Comparison of ENCODE assay signal across 16 mouse cellular contexts in genomic region chrX:99336616-99337553, GRCm38 (mm10).
DNase-seq lines count a peak whose midpoint lies in the region; ATAC-seq and TF ChIP-seq lines count a peak whose summit lies in the region.
"Had no signal": no experiment of that assay in that cellular context is flagged by ENCODE, and none has a peak within 500 bp of the region (broad histone marks: within the 10 kb centered on the region; RNA-seq: fewer than 3 reads in every experiment).

No protein-coding gene starts in this region.

- no peak for TF ChIP-seq EP300 in lung, postnatal 0 days (IDR thresholded peaks at IDR 0.05)

- H3K4me2 ChIP-seq in hindbrain, embryonic 11.5 days (replicated peaks; ENCODE audit: low read depth, low read length), result no peak overlapping the region
- H3K4me2 ChIP-seq in lung, embryonic 15.5 days, result no peak overlapping the region
- no peak overlapping the region for H3K4me2 ChIP-seq in lung, postnatal 0 days (replicated peaks; ENCODE audit: low read depth, low read length)

- H3K9ac ChIP-seq in hindbrain, embryonic 11.5 days (ENCODE audit: low read depth, low read length), result no peak overlapping the region
- H3K9ac ChIP-seq in lung, embryonic 15.5 days, result no peak overlapping the region
- H3K9ac ChIP-seq in lung, postnatal 0 days (replicated peaks; ENCODE audit: low read depth), result no peak overlapping the region

- H3K36me3 ChIP-seq in hindbrain, embryonic 10.5 days, result no peaks in the 10 kb centered on the region
- H3K36me3 ChIP-seq in hindbrain, embryonic 11.5 days (ENCODE audit: control insufficient read depth, insufficient read depth, low read length), result no peaks in the 10 kb centered on the region
- H3K36me3 ChIP-seq in lung, embryonic 15.5 days, result no peaks in the 10 kb centered on the region
- no peaks in the 10 kb centered on the region for H3K36me3 ChIP-seq in lung, postnatal 0 days (ENCODE audit: insufficient read depth, low read length)
- H3K36me3 ChIP-seq: G1E had no signal

- DNase-seq in hindbrain, embryonic 10.5 days (ENCODE audit: low spot score), result no peak
- DNase-seq in hindbrain, embryonic 11.5 days (ENCODE audit: low spot score), result no peak
- DNase-seq in lung, postnatal 0 days (ENCODE audit: low spot score), result no peak
- DNase-seq in embryo, embryonic 11 days, result peak; percentile 60
- DNase-seq in forelimb bud, embryonic 11.5 days (ENCODE audit: low read depth, low spot score), result peak; percentile 66
- DNase-seq in liver, result no peak
- no peak for DNase-seq in cerebellum, postnatal 4 days (ENCODE audit: low spot score in 2 of 2)
- DNase-seq: adrenal gland, postnatal 14 days; cerebellum, adult 9-10 months; gastrocnemius, postnatal 25 days; right cerebral cortex, postnatal 25 days; thymus, adult 18-20 months had no signal

- WGBS in hindbrain, embryonic 10.5 days, result 49% methylated on average over 8 of the region's 8 CpGs
- WGBS in hindbrain, embryonic 11.5 days, result 45% methylated on average over 8 of the region's 8 CpGs
- WGBS in lung, embryonic 15.5 days, result 43% methylated on average over 8 of the region's 8 CpGs
- 59% methylated on average over 8 of the region's 8 CpGs for WGBS in lung, postnatal 0 days

- no peaks in the 10 kb centered on the region for H3K9me3 ChIP-seq in hindbrain, embryonic 10.5 days
- no peaks in the 10 kb centered on the region for H3K9me3 ChIP-seq in hindbrain, embryonic 11.5 days (ENCODE audit: control insufficient read depth, low read length)
- no peaks in the 10 kb centered on the region for H3K9me3 ChIP-seq in lung, embryonic 15.5 days
- no peaks in the 10 kb centered on the region for H3K9me3 ChIP-seq in lung, postnatal 0 days (ENCODE audit: low read length)
- H3K9me3 ChIP-seq: G1E had no signal

- peak overlapping the region; percentile 59 for H3K27ac ChIP-seq in hindbrain, embryonic 10.5 days
- no peak overlapping the region for H3K27ac ChIP-seq in hindbrain, embryonic 11.5 days (ENCODE audit: low read depth, low read length)
- H3K27ac ChIP-seq in lung, embryonic 15.5 days, result no peak overlapping the region
- no peak overlapping the region for H3K27ac ChIP-seq in lung, postnatal 0 days (ENCODE audit: low read length)
- H3K27ac ChIP-seq: left cerebral cortex, adult 2 months had no signal

- ATAC-seq in hindbrain, embryonic 11.5 days (ENCODE audit: low FRiP score), result no peak
- ATAC-seq in lung, embryonic 15.5 days (ENCODE audit: borderline replicate concordance, extremely low read depth, low FRiP score, low TSS enrichment), result peak; percentile 47; the same call in 1 of the 2 replicates
- no peak for ATAC-seq in lung, postnatal 0 days
- ATAC-seq: hindbrain, embryonic 16.5 days had no signal

- TF ChIP-seq CTCF in lung, postnatal 0 days (IDR thresholded peaks at IDR 0.05), result no peak

- peaks cover 42% of the 10 kb centered on the region for H3K4me1 ChIP-seq in hindbrain, embryonic 10.5 days (replicated peaks)
- no peaks in the 10 kb centered on the region for H3K4me1 ChIP-seq in hindbrain, embryonic 11.5 days (replicated peaks; ENCODE audit: control insufficient read depth, insufficient read depth, low read length)
- peaks cover 23% of the 10 kb centered on the region for H3K4me1 ChIP-seq in lung, embryonic 15.5 days
- H3K4me1 ChIP-seq in lung, postnatal 0 days (ENCODE audit: insufficient read depth, low read depth, low read length), result no peaks in the 10 kb centered on the region

- H3K4me3 ChIP-seq in hindbrain, embryonic 10.5 days, result no peak overlapping the region
- H3K4me3 ChIP-seq in hindbrain, embryonic 11.5 days (ENCODE audit: low read depth, low read length), result no peak overlapping the region
- no peak overlapping the region for H3K4me3 ChIP-seq in lung, embryonic 15.5 days
- no peak overlapping the region for H3K4me3 ChIP-seq in lung, postnatal 0 days (ENCODE audit: low read depth, low read length)
- H3K4me3 ChIP-seq: left cerebral cortex, adult 2 months had no signal

- H3K27me3 ChIP-seq in hindbrain, embryonic 10.5 days (ENCODE audit: insufficient read depth, poor library complexity, severe bottlenecking), result peaks cover 91% of the 10 kb centered on the region
- peaks cover 9% of the 10 kb centered on the region; the same call in 1 of the 2 replicates for H3K27me3 ChIP-seq in hindbrain, embryonic 11.5 days (ENCODE audit: control insufficient read depth, insufficient read depth, low read length)
- no peaks in the 10 kb centered on the region; the same call in 1 of the 2 replicates for H3K27me3 ChIP-seq in lung, embryonic 15.5 days
- H3K27me3 ChIP-seq in lung, postnatal 0 days (replicated peaks; ENCODE audit: insufficient read depth, low read length), result no peaks in the 10 kb centered on the region

Comparison
In these comparisons a context has a peak if more than half of its experiments do, and no peak if none do; other contexts are left out.
1. DNase-seq: peak in embryo, embryonic 11 days (single experiment) and forelimb bud, embryonic 11.5 days (single experiment); none in hindbrain, embryonic 10.5 days (single experiment), hindbrain, embryonic 11.5 days (single experiment), lung, postnatal 0 days (single experiment), liver (single experiment) and cerebellum, postnatal 4 days (0 of 2).